Mouse (Mus musculus) kidney, adult 8-10 months (tissue): ENCODE measurements around the gene Gm11096.

Experiments used
- DNase-seq, 2 experiments: peaks; one replicate each; pipeline ENCODE4 v3.0.0; 2022

Gene Gm11096

GRCm38 (mm10) chr17:81441463-81441862 lies at the start of gene Gm11096:
Gene Gm11096, plus strand, starts transcription at chr17:81441763.
- no peak for DNase-seq

GRCm38 (mm10) chr17:81393040-81393439 lies 48.5 kb upstream of the Gm11096 start:
- DNase-seq, result no peak

GRCm38 (mm10) chr17:81394124-81394523 lies 47.4 kb upstream of the Gm11096 start:
- no peak for DNase-seq

- DNase-seq, result no peak
Observed at GRCm38 (mm10) chr17:81397434-81397833, 44.1 kb upstream of the Gm11096 start.

GRCm38 (mm10) chr17:81400377-81400776 lies 41.2 kb upstream of the Gm11096 start:
- no peak for DNase-seq

GRCm38 (mm10) chr17:81402636-81403035 lies 38.9 kb upstream of the Gm11096 start:
- DNase-seq, result no peak

- DNase-seq, result no peak
Observed at GRCm38 (mm10) chr17:81403121-81403520, 38.4 kb upstream of the Gm11096 start.

- no peak for DNase-seq
Observed at GRCm38 (mm10) chr17:81404225-81404624, 37.3 kb upstream of the Gm11096 start.

GRCm38 (mm10) chr17:81412736-81413135 lies 28.8 kb upstream of the Gm11096 start:
- DNase-seq, result no peak

GRCm38 (mm10) chr17:81416361-81417114 lies 25.0 kb upstream of the Gm11096 start:
- no peak for DNase-seq

- no peak for DNase-seq
Observed at GRCm38 (mm10) chr17:81419802-81420459, 21.6 kb upstream of the Gm11096 start.

- DNase-seq, result no peak
Observed at GRCm38 (mm10) chr17:81424256-81424912, 17.2 kb upstream of the Gm11096 start.

- DNase-seq, result no peak
Observed at GRCm38 (mm10) chr17:81427245-81427644, 14.3 kb upstream of the Gm11096 start.

GRCm38 (mm10) chr17:81432733-81433132 lies 8.8 kb upstream of the Gm11096 start:
- DNase-seq, result no peak

- peak; percentile 11 to 22 for DNase-seq
Observed at GRCm38 (mm10) chr17:81433148-81433547, 8.4 kb upstream of the Gm11096 start.

- DNase-seq, result no peak
Observed at GRCm38 (mm10) chr17:81455269-81455668, 13.7 kb downstream of the Gm11096 start.

GRCm38 (mm10) chr17:81455977-81456376 lies 14.4 kb downstream of the Gm11096 start:
- DNase-seq, result no peak

- no peak for DNase-seq
Observed at GRCm38 (mm10) chr17:81459379-81459778, 17.8 kb downstream of the Gm11096 start.

GRCm38 (mm10) chr17:81468941-81469340 lies 27.4 kb downstream of the Gm11096 start:
- no peak for DNase-seq

GRCm38 (mm10) chr17:81473363-81473762 lies 31.8 kb downstream of the Gm11096 start:
- DNase-seq, result no peak

GRCm38 (mm10) chr17:81477420-81477819 lies 35.9 kb downstream of the Gm11096 start:
- no peak for DNase-seq

GRCm38 (mm10) chr17:81479807-81480206 lies 38.2 kb downstream of the Gm11096 start:
- DNase-seq, result no peak

- peak; percentile 68 to 75 for DNase-seq
Observed at GRCm38 (mm10) chr17:81480351-81481161, 39.0 kb downstream of the Gm11096 start.
